ENCODE assay signal across 27 mouse cellular contexts in the genomic region with DNA sequence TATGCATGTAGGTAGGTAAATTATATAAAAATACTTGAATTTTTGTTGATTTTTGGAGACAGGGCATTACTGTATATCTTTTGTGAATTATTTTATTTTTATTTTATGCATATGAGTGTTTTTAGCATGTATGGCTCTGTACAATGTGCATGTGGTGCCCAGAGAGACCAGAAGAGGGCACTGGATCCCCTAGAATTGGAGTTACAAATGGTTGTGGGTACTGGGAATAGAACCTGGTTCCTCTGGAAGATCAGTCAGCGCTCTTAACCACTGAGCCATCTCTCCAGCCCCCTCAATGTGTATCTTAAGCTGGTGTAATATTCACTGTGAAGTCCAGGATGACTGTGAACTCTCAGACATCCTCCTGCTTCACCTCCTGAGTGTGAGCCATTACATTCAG. TPM values are rescaled to one million over a fixed set of nuclear protein-coding genes. Genes with fewer than 3 reads are reported as not detected.
"Had no signal": no experiment of that assay in that cellular context is flagged by ENCODE, and none has a peak within 500 bp of the region (broad histone marks: within the 10 kb centered on the region; RNA-seq: fewer than 3 reads in every experiment).

No protein-coding gene starts in this region.

- H3K36me3 ChIP-seq: kidney, embryonic 15.5 days; limb, embryonic 12.5 days; limb, embryonic 15.5 days; liver, embryonic 13.5 days; midbrain, embryonic 12.5 days; midbrain, embryonic 15.5 days; neural tube, embryonic 12.5 days; neural tube, embryonic 15.5 days; stomach, embryonic 15.5 days had no signal

- H3K27ac ChIP-seq: kidney, embryonic 15.5 days; limb, embryonic 12.5 days; limb, embryonic 15.5 days; liver, embryonic 13.5 days; macrophage; midbrain, embryonic 12.5 days; midbrain, embryonic 15.5 days; neural tube, embryonic 12.5 days; neural tube, embryonic 15.5 days; stomach, embryonic 15.5 days had no signal

- H3K4me3 ChIP-seq: kidney, embryonic 15.5 days; limb, embryonic 12.5 days; limb, embryonic 15.5 days; liver, embryonic 13.5 days; midbrain, embryonic 12.5 days; midbrain, embryonic 15.5 days; neural tube, embryonic 12.5 days; neural tube, embryonic 15.5 days; stomach, embryonic 15.5 days had no signal

- H3K9ac ChIP-seq: kidney, embryonic 15.5 days; limb, embryonic 12.5 days; limb, embryonic 15.5 days; liver, embryonic 13.5 days; midbrain, embryonic 12.5 days; midbrain, embryonic 15.5 days; neural tube, embryonic 12.5 days; neural tube, embryonic 15.5 days; stomach, embryonic 15.5 days had no signal

- ATAC-seq: midbrain, embryonic 15.5 days had no signal

- DNase-seq: kidney, adult 11 months; kidney, adult 8-10 months; kidney, postnatal 14 days; kidney, postnatal 4 days; left cerebral cortex, postnatal 4 days; liver, embryonic 13.5 days; lung, adult 18-20 months; right cerebral cortex, adult 18-20 months; right cerebral cortex, postnatal 25 days; spleen, adult 18-20 months; thymus, adult 18-20 months; thymus, postnatal 36 days had no signal

- H3K9me3 ChIP-seq: kidney, embryonic 15.5 days; limb, embryonic 15.5 days; liver, embryonic 13.5 days; midbrain, embryonic 12.5 days; midbrain, embryonic 15.5 days; neural tube, embryonic 12.5 days; neural tube, embryonic 15.5 days; stomach, embryonic 15.5 days had no signal

- H3K27me3 ChIP-seq: kidney, embryonic 15.5 days; limb, embryonic 12.5 days; limb, embryonic 15.5 days; midbrain, embryonic 12.5 days; midbrain, embryonic 15.5 days; neural tube, embryonic 12.5 days; neural tube, embryonic 15.5 days; stomach, embryonic 15.5 days had no signal

- H3K4me1 ChIP-seq: kidney, embryonic 15.5 days; limb, embryonic 12.5 days; limb, embryonic 15.5 days; midbrain, embryonic 12.5 days; midbrain, embryonic 15.5 days; neural tube, embryonic 12.5 days; neural tube, embryonic 15.5 days; stomach, embryonic 15.5 days had no signal

- H3K4me2 ChIP-seq: kidney, embryonic 15.5 days; limb, embryonic 12.5 days; limb, embryonic 15.5 days; liver, embryonic 13.5 days; midbrain, embryonic 12.5 days; midbrain, embryonic 15.5 days; neural tube, embryonic 12.5 days; neural tube, embryonic 15.5 days; stomach, embryonic 15.5 days had no signal

RNA-seq across cellular contexts. Expression of a gene that starts 24.6 kb away (rescaled TPM):
- total RNA-seq: layer of hippocampus, adult 18-20 months; layer of hippocampus, postnatal 14 days; left cerebral cortex, adult 8-10 months; left cerebral cortex, postnatal 14 days; left cerebral cortex, postnatal 4 days had no signal
- polyA plus RNA-seq: kidney, embryonic 15.5 days; limb, embryonic 12.5 days; limb, embryonic 15.5 days; lung, embryonic 16.5 days; midbrain, embryonic 12.5 days; midbrain, embryonic 15.5 days; neural tube, embryonic 12.5 days; neural tube, embryonic 15.5 days; stomach, embryonic 15.5 days; urinary bladder, adult 2 months had no signal
